In genomic region chr10:80570419-80570818, GRCm38 (mm10) we compare ENCODE assay signal across 8 mouse cellular contexts. TPM values are rescaled to one million over a fixed set of nuclear protein-coding genes. Genes with fewer than 3 reads are reported as not detected.
DNase-seq lines count a peak whose midpoint lies in the region; ATAC-seq and TF ChIP-seq lines count a peak whose summit lies in the region.

No protein-coding gene starts in this region.

- H3K27me3 ChIP-seq in heart, embryonic 16.5 days (ENCODE audit: control insufficient read depth, insufficient read depth, low read length) = no peaks in the 10 kb centered on the region
- H3K27me3 ChIP-seq in forebrain, embryonic 16.5 days (replicated peaks; ENCODE audit: control insufficient read depth, insufficient read depth, low read length) = no peaks in the 10 kb centered on the region
- H3K27me3 ChIP-seq in liver, embryonic 14.5 days (ENCODE audit: control insufficient read depth, insufficient read depth, low read length) = no peaks in the 10 kb centered on the region

- no peak overlapping the region for H3K4me3 ChIP-seq in heart, embryonic 16.5 days (ENCODE audit: low read length)
- H3K4me3 ChIP-seq in ES-E14 (ENCODE audit: insufficient read depth in 1 of 2, low read depth in 1 of 2, low read length in 2 of 2, poor library complexity in 1 of 2, severe bottlenecking in 1 of 2) = peak overlapping the region; percentile 33 to 49; a peak in 3 of 4 replicates
- no peak overlapping the region for H3K4me3 ChIP-seq in forebrain, embryonic 16.5 days (replicated peaks; ENCODE audit: low read length)
- peak overlapping the region; percentile 69 to 90 for H3K4me3 ChIP-seq in liver, embryonic 14.5 days (ENCODE audit: insufficient read depth in 1 of 2, low read depth in 2 of 2, low read length in 2 of 2)

- H3K9ac ChIP-seq in heart, embryonic 16.5 days (ENCODE audit: low read length) = peak overlapping the region; percentile 67
- H3K9ac ChIP-seq in ES-E14 (ENCODE audit: insufficient read depth, low read depth, low read length, poor library complexity, severe bottlenecking) = peak overlapping the region; percentile 56; the same call in 1 of the 2 replicates
- peak overlapping the region; percentile 46; the same call in 1 of the 2 replicates for H3K9ac ChIP-seq in forebrain, embryonic 16.5 days (replicated peaks; ENCODE audit: low read depth, low read length)
- peak overlapping the region; percentile 87 for H3K9ac ChIP-seq in liver, embryonic 14.5 days (replicated peaks)

- H3K4me1 ChIP-seq in heart, embryonic 16.5 days (ENCODE audit: control insufficient read depth, insufficient read depth, low read length) = peaks cover 45% of the 10 kb centered on the region
- peaks cover 12 to 57% of the 10 kb centered on the region in 2 experiments for H3K4me1 ChIP-seq in ES-E14 (ENCODE audit: control insufficient read depth in 2 of 2, insufficient read depth in 2 of 2, low read length in 2 of 2, poor library complexity in 1 of 2)
- peaks cover 55% of the 10 kb centered on the region for H3K4me1 ChIP-seq in forebrain, embryonic 16.5 days (replicated peaks; ENCODE audit: control insufficient read depth, insufficient read depth, low read length)
- H3K4me1 ChIP-seq in liver, embryonic 14.5 days (replicated peaks; ENCODE audit: control insufficient read depth in 2 of 2, insufficient read depth in 2 of 2, low read length in 1 of 2) = peaks cover 54 to 59% of the 10 kb centered on the region in 2 experiments

- DNase-seq in heart, postnatal 14 days = no peak
- DNase-seq in ES-E14 (ENCODE audit: low read depth, low spot score) = no peak
- no peak for DNase-seq in liver, embryonic 14.5 days (ENCODE audit: low read depth in 3 of 3, low spot score in 3 of 3)
- no peak for DNase-seq in embryo, embryonic 10 days (ENCODE audit: low spot score)
- no peak for DNase-seq in layer of hippocampus, postnatal 10 days (ENCODE audit: low spot score in 2 of 2)
- no peak for DNase-seq in gastrocnemius, adult 8-10 months (ENCODE audit: low spot score in 2 of 2)

- peaks cover 8% of the 10 kb centered on the region; the same call in 1 of the 2 replicates for H3K36me3 ChIP-seq in heart, embryonic 16.5 days (ENCODE audit: control insufficient read depth, insufficient read depth)
- H3K36me3 ChIP-seq in ES-E14 (ENCODE audit: control insufficient read depth, insufficient read depth, low read length, poor library complexity, severe bottlenecking) = peaks cover 14% of the 10 kb centered on the region; the same call in 1 of the 2 replicates
- H3K36me3 ChIP-seq in forebrain, embryonic 16.5 days (ENCODE audit: control insufficient read depth, insufficient read depth) = no peaks in the 10 kb centered on the region
- H3K36me3 ChIP-seq in liver, embryonic 14.5 days (replicated peaks; ENCODE audit: control insufficient read depth, insufficient read depth, low read depth) = peaks cover 21% of the 10 kb centered on the region

- H3K27ac ChIP-seq in heart, embryonic 16.5 days (ENCODE audit: low read length) = peak overlapping the region; percentile 69
- H3K27ac ChIP-seq in ES-E14 (ENCODE audit: insufficient read depth, low read depth, low read length, poor library complexity, severe bottlenecking) = no peak overlapping the region
- H3K27ac ChIP-seq in forebrain, embryonic 16.5 days (ENCODE audit: low read length) = 0 out of 2 replicates have a peak overlapping the region, but pooled peaks have one; percentile 10
- H3K27ac ChIP-seq in liver, embryonic 14.5 days = peak overlapping the region; percentile 99

- no peak for TF ChIP-seq CTCF in liver, embryonic 14.5 days (IDR thresholded peaks at IDR 0.05; ENCODE audit: low read depth)

- intact Hi-C loops in heart, postnatal 14 days (cut with DNase I) = no loop called here

- in situ Hi-C loops in ES-E14 (cut with MboI; ENCODE audit: low sequenced_read_pairs in 2 of 2, unreplicated experiment in 2 of 2) = no loop called here

- 82% methylated on average over 10 of the region's 10 CpGs for WGBS in heart, embryonic 16.5 days
- WGBS in forebrain, embryonic 16.5 days = 91% methylated on average over 10 of the region's 10 CpGs
- 21% methylated on average over 10 of the region's 10 CpGs for WGBS in liver, embryonic 14.5 days (ENCODE audit: insufficient replicate concordance)

- H3K9me3 ChIP-seq in heart, embryonic 16.5 days (replicated peaks; ENCODE audit: control insufficient read depth, low read length) = no peaks in the 10 kb centered on the region
- H3K9me3 ChIP-seq in ES-E14 (ENCODE audit: control insufficient read depth, insufficient read depth, low read depth, low read length) = no peaks in the 10 kb centered on the region
- H3K9me3 ChIP-seq in forebrain, embryonic 16.5 days (ENCODE audit: control insufficient read depth, low read length) = no peaks in the 10 kb centered on the region
- H3K9me3 ChIP-seq in liver, embryonic 14.5 days (ENCODE audit: control insufficient read depth, low read length) = no peaks in the 10 kb centered on the region

- H3K4me2 ChIP-seq in heart, embryonic 16.5 days (ENCODE audit: low read depth, low read length) = peak overlapping the region; percentile 59
- H3K4me2 ChIP-seq in forebrain, embryonic 16.5 days (ENCODE audit: low read length) = no peak overlapping the region
- peak overlapping the region; percentile 77 for H3K4me2 ChIP-seq in liver, embryonic 14.5 days (ENCODE audit: low read depth)

- no peak for TF ChIP-seq EP300 in liver, embryonic 14.5 days (IDR thresholded peaks at IDR 0.05; ENCODE audit: low read depth)

- no peak for ATAC-seq in heart, embryonic 16.5 days (replicated peaks; ENCODE audit: extremely low read depth, insufficient read depth, low FRiP score)
- no peak for ATAC-seq in forebrain, embryonic 16.5 days
- ATAC-seq in liver, embryonic 14.5 days (ENCODE audit: insufficient read depth) = peak; percentile 5; the same call in 1 of the 2 replicates

TF ChIP-seq in ES-E14, 5 proteins besides CTCF, POLR2A, EP300 and RAD21:
- TF ChIP-seq ZC3H11A (IDR thresholded peaks at IDR 0.05; ENCODE audit: borderline replicate concordance, low read depth, low read length) (no peak), MAFK (IDR thresholded peaks at IDR 0.05; ENCODE audit: insufficient read depth, low read depth, low read length) (no peak), CHD2 (IDR thresholded peaks at IDR 0.05; ENCODE audit: low read depth, low read length) (no peak), HCFC1 (IDR thresholded peaks at IDR 0.05; ENCODE audit: borderline replicate concordance, insufficient read depth, low read length) (no peak), ZNF384 (IDR thresholded peaks at IDR 0.05; ENCODE audit: low read depth, low read length) (no peak)
TF ChIP-seq in ES-E14: peak in this region for 0.

RNA-seq across cellular contexts. Expression of gene Klf16, which starts 6.7 kb away (rescaled TPM):
- polyA plus RNA-seq in heart, embryonic 16.5 days (2015; fragmentation: Nextera tagmentation; extraction: Ambion mirVana) = 5.8 and 6.0 TPM in 2 replicates
- 1 to 10 TPM; 4.5 to 4.7 TPM for total RNA-seq in heart, postnatal 14 days (2021)
- 20.8 and 23.5 TPM in 2 replicates for total RNA-seq in ES-E14 (2012; rRNA removed)
- polyA plus RNA-seq in forebrain, embryonic 16.5 days (2015; fragmentation: Nextera tagmentation; extraction: Ambion mirVana) = 9.2 and 10.1 TPM in 2 replicates
- 12.5 and 13.8 TPM in 2 replicates for polyA plus RNA-seq in liver, embryonic 14.5 days (2012; rRNA removed)
- polyA plus RNA-seq in liver, embryonic 14.5 days (2014; fragmentation: Nextera tagmentation; extraction: Ambion mirVana) = 10.6 and 12.3 TPM in 2 replicates
- 10 to 100 TPM; 41.8 to 43.6 TPM for total RNA-seq in layer of hippocampus, postnatal 10 days (2021)
- total RNA-seq in gastrocnemius, adult 8-10 months (2022) = 1 to 10 TPM; 1.1 to 2.0 (median 1.3) TPM

RNA-seq across cellular contexts. Expression of gene Rexo1, which starts 9.1 kb away (rescaled TPM):
- 15.0 and 16.5 TPM in 2 replicates for polyA plus RNA-seq in heart, embryonic 16.5 days (2015; fragmentation: Nextera tagmentation; extraction: Ambion mirVana)
- total RNA-seq in heart, postnatal 14 days (2021) = 10 to 100 TPM; 14.2 to 18.1 TPM
- 27.4 and 33.4 TPM in 2 replicates for total RNA-seq in ES-E14 (2012; rRNA removed)
- polyA plus RNA-seq in forebrain, embryonic 16.5 days (2015; fragmentation: Nextera tagmentation; extraction: Ambion mirVana) = 28.1 and 30.3 TPM in 2 replicates
- 19.1 and 24.8 TPM in 2 replicates for polyA plus RNA-seq in liver, embryonic 14.5 days (2012; rRNA removed)
- polyA plus RNA-seq in liver, embryonic 14.5 days (2014; fragmentation: Nextera tagmentation; extraction: Ambion mirVana) = 10.7 and 14.0 TPM in 2 replicates
- 10 to 100 TPM; 49.5 to 53.9 TPM for total RNA-seq in layer of hippocampus, postnatal 10 days (2021)
- 10 to 100 TPM in 2 of 4 experiments, 1 to 10 TPM in 2; 8.5 to 11.1 (median 10.1) TPM for total RNA-seq in gastrocnemius, adult 8-10 months (2022)

RNA-seq across cellular contexts. Expression of gene Abhd17a, which starts 19.7 kb away (rescaled TPM):
- 79.5 and 91.7 TPM in 2 replicates for polyA plus RNA-seq in heart, embryonic 16.5 days (2015; fragmentation: Nextera tagmentation; extraction: Ambion mirVana)
- 10 to 100 TPM; 73.0 to 75.1 TPM for total RNA-seq in heart, postnatal 14 days (2021)
- total RNA-seq in ES-E14 (2012; rRNA removed) = 67.9 and 68.7 TPM in 2 replicates
- 92.2 and 93.1 TPM in 2 replicates for polyA plus RNA-seq in forebrain, embryonic 16.5 days (2015; fragmentation: Nextera tagmentation; extraction: Ambion mirVana)
- polyA plus RNA-seq in liver, embryonic 14.5 days (2012; rRNA removed) = 41.2 and 51.0 TPM in 2 replicates
- 55.0 and 63.4 TPM in 2 replicates for polyA plus RNA-seq in liver, embryonic 14.5 days (2014; fragmentation: Nextera tagmentation; extraction: Ambion mirVana)
- total RNA-seq in layer of hippocampus, postnatal 10 days (2021) = 100 to 1,000 TPM; 179 to 191 TPM
- 10 to 100 TPM; 70.5 to 80.7 (median 77.3) TPM for total RNA-seq in gastrocnemius, adult 8-10 months (2022)

RNA-seq across cellular contexts. Expression of gene Atp8b3, which starts 31.5 kb away (rescaled TPM):
- 0.03 and 0.04 TPM in 2 replicates for polyA plus RNA-seq in heart, embryonic 16.5 days (2015; fragmentation: Nextera tagmentation; extraction: Ambion mirVana)
- total RNA-seq in heart, postnatal 14 days (2021) = not detected
- 0.80 and 2.3 TPM in 2 replicates for total RNA-seq in ES-E14 (2012; rRNA removed)
- polyA plus RNA-seq in forebrain, embryonic 16.5 days (2015; fragmentation: Nextera tagmentation; extraction: Ambion mirVana) = 0.16 and 0.23 TPM in 2 replicates
- polyA plus RNA-seq in liver, embryonic 14.5 days (2012; rRNA removed) = 0.01 and 0.02 TPM in 2 replicates
- 0.05 TPM in 1 of 2 replicates, not detected in the other for polyA plus RNA-seq in liver, embryonic 14.5 days (2014; fragmentation: Nextera tagmentation; extraction: Ambion mirVana)
- total RNA-seq in layer of hippocampus, postnatal 10 days (2021) = under 1 TPM; 0.21 to 0.38 TPM
- total RNA-seq in gastrocnemius, adult 8-10 months (2022) = not detected

RNA-seq across cellular contexts. Expression of gene Scamp4, which starts 32.3 kb away (rescaled TPM):
- polyA plus RNA-seq in heart, embryonic 16.5 days (2015; fragmentation: Nextera tagmentation; extraction: Ambion mirVana) = 60.1 and 68.4 TPM in 2 replicates
- total RNA-seq in heart, postnatal 14 days (2021) = 10 to 100 TPM; 19.8 to 23.5 TPM
- total RNA-seq in ES-E14 (2012; rRNA removed) = 54.8 and 83.8 TPM in 2 replicates
- polyA plus RNA-seq in forebrain, embryonic 16.5 days (2015; fragmentation: Nextera tagmentation; extraction: Ambion mirVana) = 69.9 and 77.2 TPM in 2 replicates
- polyA plus RNA-seq in liver, embryonic 14.5 days (2012; rRNA removed) = 22.0 and 27.6 TPM in 2 replicates
- 34.6 and 39.8 TPM in 2 replicates for polyA plus RNA-seq in liver, embryonic 14.5 days (2014; fragmentation: Nextera tagmentation; extraction: Ambion mirVana)
- 10 to 100 TPM; 34.9 to 42.9 TPM for total RNA-seq in layer of hippocampus, postnatal 10 days (2021)
- 10 to 100 TPM; 17.4 to 21.2 (median 19.2) TPM for total RNA-seq in gastrocnemius, adult 8-10 months (2022)

Comparison
In these comparisons a context has a peak if more than half of its experiments do, and no peak if none do; other contexts are left out.
1. H3K4me3 ChIP-seq: peak in ES-E14 (2 of 2) and liver, embryonic 14.5 days (2 of 2); none in heart, embryonic 16.5 days (single experiment) and forebrain, embryonic 16.5 days (single experiment).
2. Peak in every context shown above with its lines, with median percentiles within 50 percentile points of each other: H3K9ac ChIP-seq.